Mouse (Mus musculus) liver, postnatal 0 days (tissue): ENCODE results near the gene Arhgef3.

Experiments used
- CTCF ChIP-seq: sonication (generic); IDR thresholded peaks from 2 replicates; pipeline ENCODE4 v1.5.1; 2016; ENCODE audit warnings: antibody characterized with exemption, low read depth
- EP300 ChIP-seq: IDR thresholded peaks from 2 replicates; pipeline ENCODE4 v1.6.1; 2016; ENCODE audit warnings: antibody characterized with exemption, low read depth, mild to moderate bottlenecking

- TF ChIP-seq CTCF: no peak
- 0 out of 2 replicates have a peak, but pooled peaks have one; percentile 1 for TF ChIP-seq EP300
Observed at GRCm38 (mm10) chr14:27178560-27178920, 63.8 kb downstream of the Arhgef3 start.
